In the genomic region with DNA sequence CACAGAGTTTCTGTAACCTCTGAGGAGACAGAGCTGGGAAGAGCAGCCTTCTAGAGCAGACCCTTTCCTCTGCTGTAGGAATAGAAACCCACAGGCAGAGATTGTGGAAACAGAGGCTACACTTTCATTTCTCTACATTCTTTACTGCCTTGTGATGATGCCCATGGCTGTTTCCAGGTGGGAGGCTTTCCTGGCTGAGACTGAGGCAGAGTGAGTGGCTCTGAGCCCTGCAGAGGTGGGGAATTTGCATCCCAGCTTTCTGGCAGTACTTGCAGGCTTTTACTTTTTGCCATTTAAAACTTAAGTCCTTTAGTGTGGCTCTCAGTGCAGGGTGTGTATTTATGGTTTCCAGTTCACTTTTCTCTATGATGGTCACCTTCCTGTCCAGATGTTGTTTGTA, we compare ENCODE assay signal across 25 mouse cellular contexts. TPM values are rescaled to one million over a fixed set of nuclear protein-coding genes. Genes with fewer than 3 reads are reported as not detected.
DNase-seq lines count a peak whose midpoint lies in the region; ATAC-seq lines count a peak whose summit lies in the region.
"Had no signal": no experiment of that assay in that cellular context is flagged by ENCODE, and none has a peak within 500 bp of the region (broad histone marks: within the 10 kb centered on the region; RNA-seq: fewer than 3 reads in every experiment).

No protein-coding gene starts in this region.

- H3K27ac ChIP-seq in embryonic facial prominence, embryonic 13.5 days, result peak overlapping the region; percentile 48; the same call in 1 of the 2 replicates
- H3K27ac ChIP-seq in embryonic facial prominence, embryonic 10.5 days (replicated peaks), result no peak overlapping the region
- 0 out of 2 replicates have a peak overlapping the region, but pooled peaks have one; percentile 50 for H3K27ac ChIP-seq in hindbrain, embryonic 10.5 days
- H3K27ac ChIP-seq in hindbrain, embryonic 16.5 days (ENCODE audit: low read depth, low read length), result no peak overlapping the region
- H3K27ac ChIP-seq in limb, embryonic 10.5 days, result peak overlapping the region; percentile 65
- H3K27ac ChIP-seq: forebrain, embryonic 10.5 days; forebrain, embryonic 13.5 days; hindbrain, embryonic 13.5 days; hindbrain, postnatal 0 days had no signal

- ATAC-seq in embryonic facial prominence, embryonic 13.5 days (ENCODE audit: insufficient number of reproducible peaks, insufficient read depth, low FRiP score, low TSS enrichment, low read depth), result no peak
- ATAC-seq in hindbrain, embryonic 16.5 days, result no peak
- ATAC-seq: activated CD4-positive, CD25-positive, alpha-beta regulatory T cell, adult 4 months; forebrain, embryonic 13.5 days; forebrain, postnatal 0 days; hindbrain, postnatal 0 days; inflammation-experienced regulatory T-cells, adult 6 months; intestine, embryonic 16.5 days had no signal

- no peak overlapping the region for H3K9ac ChIP-seq in embryonic facial prominence, embryonic 13.5 days
- no peak overlapping the region for H3K9ac ChIP-seq in hindbrain, embryonic 16.5 days (ENCODE audit: low read depth, low read length)
- H3K9ac ChIP-seq: forebrain, embryonic 13.5 days; forebrain, postnatal 0 days; hindbrain, embryonic 13.5 days had no signal

- H3K9me3 ChIP-seq in embryonic facial prominence, embryonic 13.5 days, result no peaks in the 10 kb centered on the region
- no peaks in the 10 kb centered on the region for H3K9me3 ChIP-seq in embryonic facial prominence, embryonic 10.5 days
- no peaks in the 10 kb centered on the region for H3K9me3 ChIP-seq in hindbrain, embryonic 10.5 days
- H3K9me3 ChIP-seq in hindbrain, embryonic 16.5 days (ENCODE audit: control insufficient read depth, low read length), result no peaks in the 10 kb centered on the region
- H3K9me3 ChIP-seq in limb, embryonic 10.5 days (replicated peaks), result no peaks in the 10 kb centered on the region
- H3K9me3 ChIP-seq: forebrain, embryonic 10.5 days; forebrain, embryonic 13.5 days; hindbrain, embryonic 13.5 days had no signal

- H3K4me3 ChIP-seq in embryonic facial prominence, embryonic 13.5 days, result no peak overlapping the region
- no peak overlapping the region for H3K4me3 ChIP-seq in embryonic facial prominence, embryonic 10.5 days
- H3K4me3 ChIP-seq in hindbrain, embryonic 10.5 days, result no peak overlapping the region
- H3K4me3 ChIP-seq in hindbrain, embryonic 16.5 days (ENCODE audit: low read length), result no peak overlapping the region
- no peak overlapping the region for H3K4me3 ChIP-seq in limb, embryonic 10.5 days
- H3K4me3 ChIP-seq: forebrain, embryonic 10.5 days; forebrain, embryonic 13.5 days; hindbrain, embryonic 13.5 days had no signal

- peaks cover 13% of the 10 kb centered on the region for H3K4me1 ChIP-seq in embryonic facial prominence, embryonic 13.5 days
- H3K4me1 ChIP-seq in embryonic facial prominence, embryonic 10.5 days, result peaks cover 20% of the 10 kb centered on the region
- H3K4me1 ChIP-seq in hindbrain, embryonic 10.5 days (replicated peaks), result peaks cover 9% of the 10 kb centered on the region; the same call in 1 of the 2 replicates
- H3K4me1 ChIP-seq in hindbrain, embryonic 16.5 days (ENCODE audit: control insufficient read depth, insufficient read depth, low read depth, low read length), result peaks cover 4% of the 10 kb centered on the region
- H3K4me1 ChIP-seq in limb, embryonic 10.5 days, result peaks cover 26% of the 10 kb centered on the region
- H3K4me1 ChIP-seq: forebrain, embryonic 13.5 days had no signal

- no peak for DNase-seq in embryonic facial prominence, embryonic 10.5 days (ENCODE audit: low spot score)
- DNase-seq in hindbrain, embryonic 10.5 days (ENCODE audit: low spot score), result no peak
- no peak for DNase-seq in limb, embryonic 10.5 days (ENCODE audit: low spot score)
- DNase-seq in lung, postnatal 14 days, result no peak
- DNase-seq in heart, postnatal 14 days, result no peak
- DNase-seq: adrenal gland, adult 8-10 months; adrenal gland, postnatal 25 days; cerebellum, adult 18-20 months; cerebellum, adult 9-10 months; cerebellum, postnatal 25 days; forebrain, postnatal 0 days; gastrocnemius, postnatal 10 days; gastrocnemius, postnatal 36 days; kidney, adult 18-20 months had no signal

- intact Hi-C loops in heart, postnatal 14 days (cut with DNase I), result no loop called here

- H3K36me3 ChIP-seq in embryonic facial prominence, embryonic 13.5 days, result no peaks in the 10 kb centered on the region
- no peaks in the 10 kb centered on the region for H3K36me3 ChIP-seq in embryonic facial prominence, embryonic 10.5 days (replicated peaks)
- H3K36me3 ChIP-seq in hindbrain, embryonic 10.5 days, result no peaks in the 10 kb centered on the region
- no peaks in the 10 kb centered on the region for H3K36me3 ChIP-seq in hindbrain, embryonic 16.5 days (ENCODE audit: control insufficient read depth, insufficient read depth, low read length)
- H3K36me3 ChIP-seq in limb, embryonic 10.5 days, result no peaks in the 10 kb centered on the region
- H3K36me3 ChIP-seq: forebrain, embryonic 10.5 days; hindbrain, embryonic 13.5 days had no signal

- H3K4me2 ChIP-seq in embryonic facial prominence, embryonic 13.5 days, result no peak overlapping the region
- no peak overlapping the region for H3K4me2 ChIP-seq in hindbrain, embryonic 16.5 days (ENCODE audit: low read length)
- H3K4me2 ChIP-seq: forebrain, embryonic 13.5 days; heart, embryonic 11.5 days; hindbrain, embryonic 13.5 days had no signal

- H3K27me3 ChIP-seq in embryonic facial prominence, embryonic 13.5 days, result no peaks in the 10 kb centered on the region
- no peaks in the 10 kb centered on the region for H3K27me3 ChIP-seq in embryonic facial prominence, embryonic 10.5 days (replicated peaks; ENCODE audit: low read depth, poor library complexity, severe bottlenecking)
- H3K27me3 ChIP-seq in hindbrain, embryonic 10.5 days (ENCODE audit: insufficient read depth, poor library complexity, severe bottlenecking), result no peaks in the 10 kb centered on the region
- no peaks in the 10 kb centered on the region for H3K27me3 ChIP-seq in hindbrain, embryonic 16.5 days (replicated peaks; ENCODE audit: control insufficient read depth, insufficient read depth, low read length)
- H3K27me3 ChIP-seq in limb, embryonic 10.5 days (ENCODE audit: low read depth, poor library complexity, severe bottlenecking), result no peaks in the 10 kb centered on the region
- H3K27me3 ChIP-seq: forebrain, embryonic 13.5 days; hindbrain, embryonic 13.5 days had no signal

RNA-seq across cellular contexts. Expression of a gene that starts 50.5 kb away (rescaled TPM):
- 3.3 and 3.6 TPM in 2 replicates for polyA plus RNA-seq in embryonic facial prominence, embryonic 13.5 days (2015; fragmentation: Nextera tagmentation; extraction: Ambion mirVana)
- polyA plus RNA-seq in embryonic facial prominence, embryonic 10.5 days (2016; fragmentation: Nextera tagmentation; extraction: Ambion mirVana), result 2.9 and 3.1 TPM in 2 replicates
- 7.3 and 8.4 TPM in 2 replicates for polyA plus RNA-seq in hindbrain, embryonic 10.5 days (2016; fragmentation: Nextera tagmentation; extraction: Ambion mirVana)
- polyA plus RNA-seq in hindbrain, embryonic 16.5 days (2015; fragmentation: Nextera tagmentation; extraction: Ambion mirVana), result 14.9 and 15.6 TPM in 2 replicates
- 1.7 and 1.8 TPM in 2 replicates for polyA plus RNA-seq in limb, embryonic 10.5 days (2016; fragmentation: Nextera tagmentation; extraction: Ambion mirVana)
- total RNA-seq in heart, postnatal 14 days (2021), result 10 to 100 TPM in 1 of 2 experiments, 1 to 10 TPM in 1; 7.4 to 10.8 TPM
- total RNA-seq: granulocyte monocyte progenitor cell, adult 5-6 weeks had no signal

Comparison
In these comparisons a context has a peak if more than half of its experiments do, and no peak if none do; other contexts are left out.
1. H3K27ac ChIP-seq: peak in embryonic facial prominence, embryonic 13.5 days (single experiment), hindbrain, embryonic 10.5 days (single experiment) and limb, embryonic 10.5 days (single experiment); none in embryonic facial prominence, embryonic 10.5 days (single experiment) and hindbrain, embryonic 16.5 days (single experiment).